Mouse (Mus musculus) heart, adult 2 months (tissue): ENCODE measurements at regions not wholly inside any gene's neighbourhood (a gene's known extent, or its start where the extent isn't known, plus 50 kb on each side); places are given as distances from the start of the nearest gene placed in this dataset.
"Not testable (repeated sequence)": the region's sequence is repeated elsewhere in the genome, so short reads cannot be mapped to it uniquely, and the experiment has no call there.

Source experiments
- DNase-seq, 2 experiments: peaks; one replicate each; pipeline ENCODE4 v3.0.0; 2021
- H3K27ac ChIP-seq: fragments of 200-600 bp; 2 replicates; pipeline ENCODE4 v1.8.1; 2022
- H3K27me3 ChIP-seq: fragments of 200-500 bp; 2 replicates; pipeline ENCODE4 v1.6.1; 2012; ENCODE audit warnings: mild to moderate bottlenecking, low read length, inconsistent platforms, mixed read lengths; ENCODE audit not compliant: control insufficient read depth, insufficient read depth
- H3K36me3 ChIP-seq: fragments of 200-500 bp; 2 replicates; pipeline ENCODE4 v1.6.1; 2012; ENCODE audit warnings: low read length, inconsistent platforms; ENCODE audit not compliant: control insufficient read depth, insufficient read depth
- H3K4me1 ChIP-seq: fragments of 200-500 bp; 2 replicates; pipeline ENCODE4 v1.6.1; 2011; ENCODE audit warnings: low read length; ENCODE audit not compliant: control insufficient read depth, insufficient read depth
- H3K4me3 ChIP-seq: fragments of 200-600 bp; 2 replicates; pipeline ENCODE4 v1.8.1; 2022
- H3K79me2 ChIP-seq: fragments of 200-500 bp; replicated peaks from 2 replicates; pipeline ENCODE4 v1.6.1; 2012; ENCODE audit warnings: mild to moderate bottlenecking, inconsistent platforms, low read length, moderate library complexity, mixed read lengths; ENCODE audit not compliant: control insufficient read depth, insufficient read depth
- H3K9ac ChIP-seq: fragments of 200-500 bp; 2 replicates; pipeline ENCODE4 v1.6.1; 2012; ENCODE audit warnings: low read depth, mild to moderate bottlenecking, control low read depth, inconsistent platforms, low read length, mixed read lengths
- CTCF ChIP-seq: fragments of 200-600 bp; IDR thresholded peaks from 2 replicates; pipeline ENCODE4 v1.8.1; 2022; ENCODE audit warnings: antibody characterized with exemption, mild to moderate bottlenecking, moderate library complexity
- EP300 ChIP-seq: fragments of 200-500 bp; IDR thresholded peaks from 2 replicates; pipeline ENCODE4 v1.6.1; 2011; ENCODE audit warnings: low read depth, low read length, control low read depth; ENCODE audit not compliant: insufficient read depth
- POLR2A ChIP-seq: fragments of 200-500 bp; IDR thresholded peaks from 2 replicates; pipeline ENCODE4 v1.6.1; 2011; ENCODE audit warnings: mild to moderate bottlenecking, low read depth, low read length, control low read depth; ENCODE audit not compliant: insufficient read depth
- WGBS: fragments of 180-500 bp; shearing (Covaris S2); methylation state at CpG from one replicate; pipeline ENCODE4 v1.1.7; 2018; 5-methylcytosine and 5-hydroxymethylcytosine counted together
- intact Hi-C: fragments of 180-260 bp; cut with DNase I; formaldehyde crosslinking; loops from one replicate; pipeline ENCODE4 v1.15.1; 2025

GRCm38 (mm10) chr13:97347696-97348095, 106.8 kb downstream of the Enc1 start:
- Histone ChIP-seq H3K36me3 (no peaks in the 10 kb centered on the region), H3K4me1 (peaks cover 4% of the 10 kb centered on the region), H3K9ac (no peak overlapping the region), H3K4me3 (no peak overlapping the region), H3K27me3 (no peaks in the 10 kb centered on the region), H3K79me2 (no peaks in the 10 kb centered on the region), H3K27ac (no peak overlapping the region)
- 32% methylated on average over 7 of the region's 7 CpGs for WGBS
- no peak for TF ChIP-seq CTCF
- intact Hi-C loops: no loop called here
- peak; percentile 35 to 45 for DNase-seq

GRCm38 (mm10) chr13:97341218-97341889, 100.4 kb downstream of the Enc1 start:
- H3K36me3 ChIP-seq: no peaks in the 10 kb centered on the region

GRCm38 (mm10) chr13:97337954-97338353, 97.0 kb downstream of the Enc1 start:
- intact Hi-C loops: no loop called here
- 32% methylated on average over 3 of the region's 3 CpGs for WGBS
- TF ChIP-seq CTCF: no peak
- TF ChIP-seq POLR2A: no peak
- no peak for TF ChIP-seq EP300

More at GRCm38 (mm10) chr13:97341218-97341889, 100.4 kb downstream of the Enc1 start:
- no peaks in the 10 kb centered on the region for H3K79me2 ChIP-seq
- intact Hi-C loops: no loop called here
- DNase-seq: peak in 1 of 2 experiments; percentile 12
- no peak overlapping the region; the same call in 1 of the 2 replicates for H3K27ac ChIP-seq
- 40% methylated on average over 7 of the region's 7 CpGs for WGBS
- H3K9ac ChIP-seq: no peak overlapping the region
- H3K4me1 ChIP-seq: peaks cover 6% of the 10 kb centered on the region
- H3K4me3 ChIP-seq: no peak overlapping the region
- no peaks in the 10 kb centered on the region for H3K27me3 ChIP-seq
- TF ChIP-seq EP300: no peak
- TF ChIP-seq CTCF: no peak
- no peak for TF ChIP-seq POLR2A

GRCm38 (mm10) chr13:97337296-97337731, 96.4 kb downstream of the Enc1 start:
- Histone ChIP-seq H3K27ac (no peak overlapping the region), H3K27me3 (no peaks in the 10 kb centered on the region), H3K9ac (no peak overlapping the region), H3K79me2 (no peaks in the 10 kb centered on the region), H3K36me3 (no peaks in the 10 kb centered on the region), H3K4me1 (peaks cover 6% of the 10 kb centered on the region), H3K4me3 (no peak overlapping the region)
- 43% methylated on average over 10 of the region's 10 CpGs for WGBS
- intact Hi-C loops: no loop called here
- TF ChIP-seq CTCF: no peak
- TF ChIP-seq EP300: no peak
- TF ChIP-seq POLR2A: no peak
- peak; percentile 50 to 70 for DNase-seq

More at GRCm38 (mm10) chr13:97337954-97338353, 97.0 kb downstream of the Enc1 start:
- Histone ChIP-seq H3K27me3 (no peaks in the 10 kb centered on the region), H3K9ac (no peak overlapping the region), H3K4me3 (no peak overlapping the region), H3K36me3 (no peaks in the 10 kb centered on the region), H3K79me2 (no peaks in the 10 kb centered on the region), H3K4me1 (peaks cover 6% of the 10 kb centered on the region), H3K27ac (no peak overlapping the region)
- DNase-seq: no peak

- WGBS: 41% methylated on average over 10 of the region's 10 CpGs
- no peak overlapping the region for H3K9ac ChIP-seq
- no peak overlapping the region for H3K27ac ChIP-seq
- intact Hi-C loops: no loop called here
- H3K4me1 ChIP-seq: peaks cover 2% of the 10 kb centered on the region
- no peaks in the 10 kb centered on the region for H3K27me3 ChIP-seq
- no peak for DNase-seq
- no peak overlapping the region for H3K4me3 ChIP-seq
- TF ChIP-seq EP300 (no peak), CTCF (no peak), POLR2A (no peak)
- no peaks in the 10 kb centered on the region for H3K36me3 ChIP-seq
- H3K79me2 ChIP-seq: no peaks in the 10 kb centered on the region
Measured at GRCm38 (mm10) chr13:97333801-97334534, 93.1 kb downstream of the Enc1 start.

GRCm38 (mm10) chr13:97331072-97331471, 90.2 kb downstream of the Enc1 start:
- no peak overlapping the region for H3K4me3 ChIP-seq
- TF ChIP-seq CTCF (no peak), POLR2A (no peak)
- H3K79me2 ChIP-seq: no peaks in the 10 kb centered on the region
- no peak overlapping the region for H3K27ac ChIP-seq
- no peak for DNase-seq
- 94% methylated on average over 14 of the region's 14 CpGs for WGBS
- H3K36me3 ChIP-seq: no peaks in the 10 kb centered on the region
- no peaks in the 10 kb centered on the region for H3K27me3 ChIP-seq
- intact Hi-C loops: no loop called here
- H3K9ac ChIP-seq: no peak overlapping the region
- H3K4me1 ChIP-seq: no peaks in the 10 kb centered on the region; the same call in 1 of the 2 replicates

- H3K4me1 ChIP-seq, H3K79me2 ChIP-seq, H3K27ac ChIP-seq, DNase-seq, H3K9ac ChIP-seq, H3K36me3 ChIP-seq, H3K27me3 ChIP-seq, H3K4me3 ChIP-seq: not testable (repeated sequence)
- intact Hi-C loops: loop anchor here (1.0 kb wide), 1 partner anchor 24 kb away; no protein-coding TSS in a partner anchor
- WGBS: 38% methylated on average over 4 of the region's 4 CpGs
Measured at GRCm38 (mm10) chr13:97321307-97321706, 80.4 kb downstream of the Enc1 start.
